Mouse (Mus musculus): ENCODE results near the gene Pde4d. TPM values are rescaled to one million over a fixed set of nuclear protein-coding genes. Genes with fewer than 3 reads are reported as not detected.

Pde4d gene
- total RNA-seq, 2 experiments from 2014 or later = 38.1 to 40.2 TPM

GRCm38 (mm10) chr13:109776995-109777394 lies 1327.2 kb downstream of the Pde4d start:
- no peak for DNase-seq

DNA sequence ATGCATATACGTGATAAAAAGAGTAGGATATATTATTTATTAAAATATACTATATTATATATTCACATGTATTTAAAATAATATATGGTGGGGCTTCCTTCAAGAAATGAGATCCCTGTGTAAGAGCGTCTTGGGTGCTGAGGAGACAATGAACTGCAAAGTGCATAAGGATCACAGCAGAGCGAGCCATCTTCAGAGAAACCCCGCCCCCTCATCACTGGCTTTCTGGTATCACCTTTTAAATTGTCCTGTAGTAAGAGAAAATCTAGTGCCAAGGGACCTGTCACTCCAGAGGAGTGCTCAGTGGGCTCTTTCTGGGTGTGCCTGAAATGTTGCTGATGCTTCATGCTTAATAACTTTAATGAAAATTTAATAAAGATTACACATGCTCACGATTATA lies 1327.7 kb downstream of the Pde4d start:
- no peak for DNase-seq

DNA sequence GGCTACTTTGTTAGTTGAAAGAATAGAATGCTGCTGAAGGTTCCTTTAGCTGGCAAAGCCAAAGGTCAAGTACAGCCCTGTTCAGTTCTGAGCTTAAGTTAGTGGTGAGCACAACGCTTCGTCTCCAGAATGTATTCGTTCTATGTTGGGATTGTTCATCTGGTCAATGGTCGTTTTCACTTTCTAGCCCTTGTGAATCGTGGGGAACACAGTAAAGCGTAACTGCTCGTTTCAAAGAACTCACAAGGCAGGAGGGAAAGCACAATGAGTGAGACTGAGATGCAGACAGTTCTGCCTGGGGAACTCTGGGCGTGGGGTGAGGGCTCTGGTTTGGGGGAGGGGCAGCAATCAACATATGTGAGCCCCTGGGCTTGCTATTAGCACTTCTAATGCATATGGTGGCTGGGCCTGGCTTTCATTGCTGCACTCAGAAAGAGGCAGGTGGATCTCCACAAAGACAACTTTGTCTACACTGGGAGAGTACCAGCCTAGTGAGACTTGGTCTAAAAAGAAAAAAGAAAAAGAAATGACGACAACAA lies 1328.6 kb downstream of the Pde4d start:
- DNase-seq = no peak

DNA sequence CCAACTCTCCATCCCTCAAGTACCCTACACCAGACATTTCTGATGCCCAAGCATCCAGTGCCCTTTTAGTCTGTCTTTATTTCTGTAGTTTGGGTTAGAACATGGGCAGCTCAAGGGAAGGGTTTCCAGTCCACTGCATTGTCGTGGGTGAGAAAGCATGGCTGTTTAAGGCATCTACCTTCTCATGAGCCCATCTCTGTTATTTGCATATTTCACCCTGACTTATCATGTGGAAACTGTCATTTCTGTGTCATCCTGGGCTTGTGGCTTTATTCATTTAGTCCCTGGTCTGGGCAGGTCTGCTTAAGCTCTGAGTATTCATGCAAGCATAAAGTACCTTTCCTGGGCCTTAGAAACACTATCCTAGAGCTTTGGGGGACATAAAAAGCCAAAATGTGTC lies 1331.7 kb downstream of the Pde4d start:
- no peak for DNase-seq

DNA sequence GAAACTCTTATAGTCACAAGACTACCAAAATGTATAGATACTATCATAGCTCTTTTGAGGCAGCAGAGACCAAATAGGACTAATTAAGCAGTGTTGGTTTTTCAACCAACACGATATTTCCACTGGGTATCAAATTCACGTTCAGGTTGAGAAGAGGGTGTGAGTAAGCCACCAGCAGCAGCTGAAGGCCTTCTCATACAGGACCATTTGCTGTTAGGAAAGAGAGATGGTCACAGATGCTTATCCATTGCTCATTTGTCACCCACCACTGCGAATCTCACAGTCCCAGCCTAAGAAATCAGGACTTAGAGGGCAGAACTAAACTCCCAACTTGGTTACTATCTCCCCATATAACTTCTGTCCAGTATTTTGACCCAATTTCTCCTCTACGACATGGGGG lies 1338.9 kb downstream of the Pde4d start:
- DNase-seq = no peak

DNA sequence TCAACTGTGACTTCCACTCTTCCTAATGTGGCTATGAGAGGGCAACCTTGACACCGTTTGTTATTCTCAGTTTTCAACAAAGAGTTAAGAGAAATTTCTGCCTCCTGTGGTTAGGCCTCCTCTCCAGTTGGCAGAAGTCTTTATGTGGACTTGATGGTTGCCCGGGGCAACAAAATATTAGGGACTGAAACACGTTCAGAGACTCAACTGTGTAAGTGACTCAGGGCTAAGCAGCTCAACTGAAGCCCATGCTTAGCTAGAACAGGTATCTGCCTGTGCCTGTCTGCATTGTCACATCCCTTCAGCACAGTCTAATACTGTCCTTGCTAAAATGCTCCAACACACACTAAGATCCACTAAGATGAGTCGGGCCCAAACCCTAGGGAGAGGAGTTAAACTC lies 1339.4 kb downstream of the Pde4d start:
- no peak for DNase-seq

GRCm38 (mm10) chr13:109790045-109790715 lies 1340.4 kb downstream of the Pde4d start:
- no peak for DNase-seq

DNA sequence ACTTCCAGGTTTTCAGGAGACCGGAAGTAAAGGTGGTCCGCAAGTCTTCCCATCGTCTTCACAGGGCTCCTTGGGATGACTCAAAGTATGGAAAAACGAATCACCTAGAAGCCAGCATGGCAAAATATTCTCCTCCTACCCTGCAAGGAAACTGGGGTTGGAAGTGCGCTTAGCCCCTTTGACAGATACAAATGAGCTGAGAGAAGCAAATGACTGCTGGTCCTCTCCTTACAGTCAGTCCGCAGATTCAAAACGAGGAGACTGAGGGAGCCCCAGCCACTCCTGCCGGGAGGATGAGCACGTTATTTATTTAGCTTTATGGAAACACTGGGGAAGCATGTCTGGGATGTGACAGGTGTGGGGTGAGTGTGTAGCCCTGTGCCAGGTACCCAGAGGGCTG lies 1344.2 kb downstream of the Pde4d start:
- no peak for DNase-seq

DNA sequence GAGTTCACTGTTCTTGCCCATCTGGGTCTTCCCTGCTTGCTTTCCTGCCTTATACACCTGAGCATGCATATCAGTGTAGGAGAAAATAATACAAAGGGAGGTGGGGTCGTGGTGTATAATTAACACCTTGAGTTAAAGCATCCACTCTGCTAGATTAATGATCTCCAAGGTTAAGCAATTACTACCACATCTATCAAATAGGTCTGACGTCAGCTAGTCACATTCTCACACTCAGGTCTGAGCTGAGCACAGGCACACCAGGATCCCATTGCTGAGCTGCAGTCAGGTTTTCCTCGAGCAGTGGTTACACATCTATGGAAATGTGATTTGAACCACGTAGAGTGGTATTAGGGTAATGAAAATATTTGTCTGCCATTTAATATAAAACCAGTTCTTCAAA lies 1348.9 kb downstream of the Pde4d start:
- DNase-seq = no peak

DNA sequence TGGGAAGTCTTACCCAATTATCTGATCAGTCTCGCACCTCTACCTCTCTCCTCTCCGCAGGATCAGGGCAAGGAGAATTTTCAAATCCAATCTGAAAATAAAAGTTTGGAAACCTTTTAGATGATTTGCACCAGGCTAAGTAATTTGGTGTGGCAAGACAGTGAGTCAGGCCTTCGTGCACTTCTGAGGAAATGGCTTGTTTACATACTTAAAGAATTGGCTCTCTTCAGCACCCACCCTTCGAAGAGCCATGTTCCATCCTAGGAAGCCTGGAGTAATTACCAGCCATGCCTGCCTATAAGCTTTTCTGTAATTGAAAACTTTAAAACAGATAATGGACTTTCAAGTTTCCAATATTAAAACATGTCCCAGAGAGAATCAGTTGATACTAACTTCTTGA lies 1352.5 kb downstream of the Pde4d start:
- no peak for DNase-seq

DNA sequence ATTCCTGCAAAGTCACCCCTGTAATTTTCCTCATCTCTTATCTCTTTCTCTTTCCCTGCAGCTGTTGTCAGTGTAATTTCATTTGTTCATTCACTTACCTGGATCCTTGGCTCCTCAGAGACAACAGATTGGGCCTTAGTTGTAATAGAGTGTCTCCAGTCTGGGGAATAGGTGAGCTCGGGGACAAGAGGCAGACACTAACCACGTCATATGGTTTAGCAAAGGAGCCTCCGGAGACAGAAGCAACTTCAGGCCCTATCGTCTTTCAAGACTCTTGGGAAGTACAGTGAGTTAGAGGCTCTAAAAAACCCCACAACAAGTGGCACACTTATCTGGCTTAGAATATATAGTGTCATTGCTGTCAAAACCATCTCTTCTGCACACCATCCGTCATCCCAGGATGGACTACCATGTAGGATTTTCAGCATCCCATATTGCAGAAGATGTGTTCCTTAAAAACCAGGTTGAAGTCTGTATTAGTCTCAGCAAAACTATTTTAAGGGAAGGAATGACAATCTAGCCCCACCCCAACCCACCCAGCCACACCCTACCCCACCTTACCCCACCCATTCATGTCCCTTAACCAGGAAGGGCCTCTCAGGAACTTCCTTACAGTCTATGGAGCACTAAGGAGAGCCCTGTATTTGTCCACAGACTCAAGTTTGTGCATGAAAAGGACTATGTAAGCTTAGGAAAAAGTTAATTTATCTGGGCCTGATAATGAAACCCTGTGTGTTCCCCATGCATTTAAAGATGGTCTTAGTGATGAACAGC lies 1356.6 kb downstream of the Pde4d start:
- DNase-seq = no peak

- DNase-seq = no peak
Measured at GRCm38 (mm10) chr13:109807036-109807435, 1357.3 kb downstream of the Pde4d start.

GRCm38 (mm10) chr13:109807446-109807845 lies 1357.7 kb downstream of the Pde4d start:
- no peak for DNase-seq

DNA sequence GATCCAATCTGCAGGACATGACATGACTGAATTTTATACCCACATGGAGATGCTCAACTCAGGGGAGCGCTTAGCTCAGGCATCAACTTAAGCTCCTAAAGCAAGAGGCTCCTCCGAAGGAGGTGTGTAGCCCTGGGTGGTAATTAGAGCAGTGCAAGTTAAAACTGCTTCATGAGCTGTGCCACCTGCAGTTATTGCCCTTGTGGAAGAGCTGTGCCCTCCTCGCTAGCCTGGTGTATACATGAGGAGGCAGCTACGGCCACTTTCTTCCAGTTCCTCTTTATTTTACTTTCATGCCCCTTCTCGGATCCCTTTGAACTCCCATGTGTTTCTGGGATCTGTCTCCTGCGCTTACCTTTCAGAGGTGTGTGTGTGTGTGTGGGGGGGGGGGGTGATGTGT lies 1358.3 kb downstream of the Pde4d start:
- DNase-seq = no peak

DNA sequence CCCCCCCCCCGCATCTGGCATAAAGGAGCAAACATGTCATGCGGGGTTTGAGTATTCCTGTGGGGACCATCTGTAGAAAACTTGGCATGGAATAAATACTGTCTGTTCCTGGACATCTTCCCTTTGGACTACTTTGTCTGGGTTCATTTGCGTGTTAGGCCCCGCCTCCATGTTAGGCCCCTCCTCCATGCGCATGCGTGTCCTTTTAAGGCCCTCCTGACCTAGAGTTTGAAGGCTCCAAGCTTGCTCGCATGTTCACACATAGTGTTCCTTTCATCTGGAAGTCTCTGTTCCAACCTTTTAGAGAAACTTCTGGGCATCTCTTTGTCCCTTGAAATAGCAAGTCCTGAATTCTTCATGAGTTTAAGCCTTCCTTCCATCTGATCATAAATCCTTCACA lies 1359.2 kb downstream of the Pde4d start:
- DNase-seq = no peak

- DNase-seq = no peak
Measured at GRCm38 (mm10) chr13:109809646-109810045, 1359.9 kb downstream of the Pde4d start.

DNA sequence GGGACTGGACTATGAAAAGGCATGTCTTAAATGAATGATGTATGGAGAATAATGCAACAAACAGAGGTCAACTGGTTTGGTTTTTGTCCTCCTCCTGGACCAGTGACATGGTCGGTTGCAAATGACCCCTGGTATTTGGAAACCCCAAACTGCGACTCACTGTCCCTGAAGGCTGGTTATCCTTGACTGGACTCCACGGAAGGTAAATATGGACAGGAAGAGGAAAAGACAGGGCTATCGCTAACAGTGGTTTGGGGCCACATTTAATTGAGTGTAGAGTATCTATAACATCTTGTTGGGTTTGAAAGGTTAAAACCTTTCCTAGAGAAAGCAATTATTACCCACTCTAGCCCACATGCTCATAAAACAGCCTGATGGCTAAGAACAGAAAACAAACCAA lies 1364.2 kb downstream of the Pde4d start:
- no peak for DNase-seq

DNA sequence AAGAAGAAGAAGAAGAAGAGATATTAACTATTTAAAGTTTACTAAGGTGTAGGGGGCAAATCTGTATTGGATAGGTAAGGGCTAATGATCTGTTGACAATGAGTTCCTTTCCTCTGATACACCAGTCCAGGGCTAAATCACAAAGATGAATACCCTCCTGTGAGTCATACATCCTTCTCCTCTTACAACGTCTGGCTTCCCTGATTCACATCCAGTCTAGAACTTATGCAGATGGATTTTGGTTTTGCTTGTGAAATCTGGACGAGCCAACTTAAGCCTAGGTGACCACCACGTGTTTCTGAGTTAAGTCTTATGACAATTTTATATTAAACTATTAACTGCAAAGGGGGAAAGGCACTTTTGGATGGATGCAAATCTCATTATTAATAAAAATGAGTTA lies 1369.3 kb downstream of the Pde4d start:
- DNase-seq = no peak

- no peak for DNase-seq
Measured at GRCm38 (mm10) chr13:109820141-109820540, 1370.4 kb downstream of the Pde4d start.

DNA sequence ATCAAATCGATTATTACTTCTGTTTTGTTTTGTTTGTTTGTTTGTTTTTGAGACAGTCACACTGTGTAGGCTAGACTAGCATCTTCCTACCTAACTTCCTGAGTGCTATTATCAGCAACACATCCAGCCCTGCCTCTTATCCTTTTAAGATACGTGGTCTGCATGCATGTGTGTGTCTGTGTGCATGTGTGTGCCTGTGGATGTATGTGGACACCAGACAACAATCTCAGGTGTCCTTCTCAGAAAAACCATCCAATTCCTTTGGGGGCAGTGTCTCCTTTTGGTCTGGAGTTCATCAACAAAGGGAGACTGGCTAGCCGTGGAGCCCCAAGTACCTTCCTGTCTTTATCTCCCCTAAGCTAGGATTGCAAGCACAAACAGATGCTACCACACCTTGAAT lies 1371.1 kb downstream of the Pde4d start:
- DNase-seq = no peak

DNA sequence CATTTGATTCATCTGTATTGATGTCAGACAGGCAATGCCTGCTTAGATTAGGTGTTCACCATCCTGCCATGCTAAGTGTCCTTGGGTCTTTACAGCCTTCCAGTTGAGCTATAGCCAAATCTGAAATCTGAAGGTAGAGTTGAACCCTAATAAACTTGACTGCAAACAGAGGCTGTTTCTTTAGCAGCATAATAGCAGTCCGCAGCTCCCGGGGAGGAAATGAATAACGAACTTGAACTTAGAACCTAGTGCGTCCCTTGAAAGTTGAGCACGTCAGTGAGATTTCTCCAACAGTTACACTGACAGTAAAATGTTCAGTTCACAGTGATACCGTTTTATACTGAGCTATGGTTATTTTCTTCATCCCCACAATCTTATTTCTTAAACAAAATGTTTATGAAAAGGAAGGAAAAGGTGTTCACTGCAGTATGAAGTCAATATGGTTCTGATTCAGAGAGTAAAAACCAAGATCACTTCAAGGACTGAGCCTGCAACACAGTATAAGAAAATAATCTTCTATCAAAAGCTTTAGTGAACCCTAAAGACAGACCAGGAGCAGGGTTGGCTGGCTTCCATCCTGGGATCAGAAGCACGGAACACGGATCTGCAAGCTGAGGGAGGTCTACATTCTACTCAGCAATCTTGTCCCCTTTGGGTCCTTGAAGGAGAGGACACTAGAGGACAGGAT lies 1372.1 kb downstream of the Pde4d start:
- DNase-seq = peak; percentile 3 to 8

DNA sequence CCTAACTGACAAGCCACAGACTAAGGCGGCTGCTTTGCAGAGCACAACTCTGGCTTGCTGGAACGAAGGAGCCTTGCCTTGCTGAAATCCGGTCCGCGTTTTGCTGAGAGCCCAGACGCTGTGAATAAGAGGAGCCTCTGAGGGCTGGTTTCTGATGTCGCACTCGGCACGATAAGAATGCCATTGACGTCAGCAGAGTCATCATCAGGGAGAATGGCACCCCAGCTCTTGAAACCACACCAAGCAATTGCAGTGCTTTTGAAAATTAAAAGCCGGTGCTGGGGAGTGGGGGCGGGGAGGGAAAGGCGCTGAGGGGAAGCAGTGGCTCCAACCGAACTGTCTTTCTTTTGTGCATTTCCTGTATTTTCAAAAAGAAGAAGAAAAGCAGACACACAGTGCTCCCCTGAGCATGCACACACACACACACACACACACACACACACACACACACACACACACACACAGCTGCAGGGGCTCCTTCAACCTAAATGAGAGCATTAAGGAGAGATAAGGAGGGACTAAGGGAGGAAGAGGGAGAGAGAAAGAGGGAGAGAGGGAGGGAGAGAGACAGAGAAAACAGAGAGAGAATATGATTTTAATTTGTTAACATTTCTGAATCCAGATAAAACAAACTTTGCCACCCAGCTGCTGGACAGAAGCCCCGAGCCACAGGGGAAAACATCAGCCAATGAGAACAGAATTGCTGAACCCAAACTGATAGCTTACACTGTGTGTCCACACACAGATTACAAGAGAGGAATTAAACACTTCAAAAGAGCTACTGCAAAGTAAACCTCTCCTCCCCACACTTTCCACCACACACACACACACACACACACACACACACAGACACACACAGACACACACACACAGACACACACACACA lies 1372.9 kb downstream of the Pde4d start:
- peak; percentile 94 for DNase-seq

Measured in adrenal gland, postnatal 36 days (tissue).